Mouse (Mus musculus): Measurements from ENCODE around the gene Serping1.
A peak's percentile ranks its signal among the peaks of the same experiment; 100 is the strongest.
"Not testable (repeated sequence)": the region's sequence is repeated elsewhere in the genome, so short reads cannot be mapped to it uniquely, and the experiment has no call there.

The Serping1 gene

DNA sequence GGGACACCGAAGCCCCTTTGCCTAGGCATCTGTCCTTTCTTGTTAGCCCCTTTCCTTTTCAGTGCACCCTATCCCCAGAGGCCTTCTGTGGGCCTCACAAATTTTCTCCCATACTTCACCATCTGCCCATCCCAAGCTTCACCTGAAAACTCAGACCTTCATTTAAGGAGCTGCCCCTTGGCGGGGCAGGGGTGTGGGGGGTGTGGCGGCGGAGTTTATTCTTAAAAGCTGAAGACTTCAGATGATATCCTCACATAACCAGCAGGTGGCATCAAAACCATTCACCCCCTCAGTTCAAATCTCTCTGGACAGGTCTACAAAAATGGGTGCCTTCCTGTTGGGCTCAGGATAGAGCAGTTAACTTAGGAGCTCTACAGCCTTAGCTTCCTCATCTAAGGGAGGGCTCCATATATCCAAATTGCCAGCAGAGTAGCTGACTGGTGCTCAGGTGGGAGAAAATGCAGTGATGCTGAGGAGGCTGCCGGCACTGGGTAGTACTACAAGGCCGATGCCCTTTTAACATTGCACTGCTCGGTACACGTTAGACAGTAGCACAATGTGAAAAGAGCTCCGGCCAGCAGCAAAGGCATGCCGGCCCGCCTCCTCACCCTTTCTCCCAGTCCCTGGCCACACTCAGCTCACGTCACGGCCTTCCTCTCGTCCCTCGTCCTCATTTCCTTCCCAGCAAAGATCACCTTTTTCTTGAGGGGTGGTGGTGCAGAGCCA is 34.5 kb downstream of the Serping1 start:
- no peak for DNase-seq (ENCODE audit: extremely low read depth, low read depth, low spot score)

GRCm38 (mm10) chr2:84738271-84738911 is 36.9 kb downstream of the Serping1 start:
- DNase-seq (ENCODE audit: extremely low read depth, low read depth, low spot score): no peak

GRCm38 (mm10) chr2:84737451-84737925 is 37.8 kb downstream of the Serping1 start:
- no peak for DNase-seq (ENCODE audit: extremely low read depth, low read depth, low spot score)

DNA sequence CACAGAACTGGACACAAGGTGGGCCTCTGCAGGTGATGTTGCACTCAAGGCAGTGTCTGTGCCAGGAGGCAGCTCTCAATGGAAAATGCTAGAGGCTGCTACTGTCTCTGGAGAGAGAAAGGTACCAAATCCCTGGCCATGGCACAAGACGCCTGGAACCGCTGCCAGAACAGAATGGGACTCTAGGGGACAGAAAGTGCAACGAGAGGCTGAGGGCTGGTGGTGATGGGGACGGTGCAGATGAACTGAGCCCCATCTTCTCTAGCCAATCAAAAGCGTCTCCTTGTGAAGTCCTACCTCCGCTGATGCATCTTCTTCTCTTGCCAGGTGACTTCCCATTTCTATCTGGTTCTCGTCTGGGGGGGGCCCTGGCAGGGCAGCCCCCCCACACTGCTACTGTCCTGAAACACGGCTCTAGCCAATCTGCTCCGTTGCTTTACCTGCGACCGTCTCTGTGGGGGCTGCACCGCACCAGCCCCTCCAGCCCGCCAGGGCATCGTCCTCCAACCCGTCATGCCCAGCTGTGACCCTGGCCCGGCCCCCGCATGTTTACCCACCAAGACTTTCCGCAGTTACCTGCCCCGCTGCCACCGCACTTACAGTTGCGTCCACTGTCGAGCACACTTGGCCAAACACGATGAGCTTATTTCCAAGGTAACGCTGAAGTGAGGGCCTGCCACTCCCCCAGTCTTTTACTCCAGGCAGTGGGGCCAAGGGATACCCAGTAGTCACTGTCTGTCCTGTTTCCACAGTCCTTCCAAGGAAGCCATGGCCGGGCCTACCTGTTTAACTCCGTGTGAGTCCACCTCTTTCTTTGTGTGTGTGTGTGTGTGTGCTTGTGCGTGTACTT is 38.7 kb downstream of the Serping1 start:
- DNase-seq (ENCODE audit: extremely low read depth, low read depth, low spot score): no peak

- DNase-seq (ENCODE audit: extremely low read depth, low read depth, low spot score): no peak
Measured at GRCm38 (mm10) chr2:84735346-84735920, 39.8 kb downstream of the Serping1 start.

- no peak for DNase-seq (ENCODE audit: extremely low read depth, low read depth, low spot score)
Measured at GRCm38 (mm10) chr2:84734919-84735318, 40.3 kb downstream of the Serping1 start.

DNA sequence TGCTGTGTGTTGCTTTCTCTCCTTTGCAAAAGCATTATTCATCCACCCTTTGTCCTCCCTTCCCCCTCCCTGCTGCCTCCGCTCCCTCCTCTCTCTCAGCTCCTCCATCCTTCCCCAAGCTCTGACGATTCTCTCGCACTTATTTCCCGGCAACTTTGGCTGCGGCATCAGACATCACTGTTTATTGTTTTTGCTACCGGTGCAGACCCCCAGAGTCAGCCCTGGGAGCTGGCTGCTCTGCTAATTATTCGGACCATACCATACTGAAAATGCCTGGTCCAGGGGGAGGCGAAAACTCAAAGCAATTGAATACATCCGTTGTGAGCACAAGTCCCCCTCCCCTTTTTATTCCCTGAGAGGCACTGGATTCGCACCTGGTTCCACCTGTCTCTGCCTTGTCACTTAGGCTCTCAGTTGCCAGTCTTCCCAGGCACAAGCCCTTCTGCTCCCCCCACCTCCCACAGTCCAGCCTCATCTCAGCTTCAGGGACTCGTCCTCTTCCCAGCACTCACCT is 40.8 kb downstream of the Serping1 start:
- no peak for DNase-seq (ENCODE audit: extremely low read depth, low read depth, low spot score)

- DNase-seq (ENCODE audit: extremely low read depth, low read depth, low spot score): no peak
Measured at GRCm38 (mm10) chr2:84733579-84734300, 41.5 kb downstream of the Serping1 start, which contains the start of gene Ypel4. TSS of gene Ypel4 (plus strand) at chr2:84734058.

DNA sequence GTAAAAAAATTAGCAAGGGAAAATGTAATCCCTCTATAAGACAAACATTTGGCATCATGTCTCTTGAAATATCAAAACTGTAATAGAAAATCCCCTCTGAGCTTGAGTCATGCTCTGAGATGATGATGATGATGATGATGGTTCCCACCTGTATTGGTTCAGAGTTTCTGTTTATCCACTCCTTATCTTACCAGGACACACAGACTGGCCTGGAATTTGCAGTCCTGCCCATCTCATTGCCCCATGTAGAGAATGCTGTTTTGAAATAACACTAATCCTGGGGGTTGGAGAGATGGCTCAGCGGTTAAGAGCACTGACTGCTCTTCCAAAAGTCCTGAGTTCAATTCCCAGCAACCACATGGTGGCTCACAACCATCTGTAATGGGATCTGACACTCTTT is 42.9 kb downstream of the Serping1 start:
- no peak for DNase-seq (ENCODE audit: extremely low read depth, low read depth, low spot score)

DNA sequence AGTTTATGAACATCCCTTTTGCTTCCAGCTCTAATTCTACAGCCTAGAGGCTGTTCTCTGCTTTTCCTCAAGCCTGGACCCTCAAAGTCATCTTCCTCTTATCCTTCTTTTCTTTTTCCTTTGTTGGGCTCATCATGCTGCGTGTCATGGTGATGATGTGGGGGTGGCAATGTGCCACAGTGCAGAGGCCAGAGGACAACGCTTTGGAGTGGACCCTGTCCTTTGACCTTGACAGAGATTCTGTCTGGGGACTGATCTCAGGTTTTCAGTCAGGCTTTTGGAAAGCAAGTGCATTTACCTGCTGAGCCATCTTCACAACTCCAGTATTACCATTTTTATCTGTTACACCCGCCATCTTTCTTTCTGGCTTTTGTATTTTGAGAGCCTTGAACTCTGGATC is 44.0 kb downstream of the Serping1 start:
- no peak for DNase-seq (ENCODE audit: extremely low read depth, low read depth, low spot score)

GRCm38 (mm10) chr2:84728191-84728590 is 47.1 kb downstream of the Serping1 start:
- not testable (repeated sequence) for DNase-seq (ENCODE audit: extremely low read depth, low read depth, low spot score)

DNA sequence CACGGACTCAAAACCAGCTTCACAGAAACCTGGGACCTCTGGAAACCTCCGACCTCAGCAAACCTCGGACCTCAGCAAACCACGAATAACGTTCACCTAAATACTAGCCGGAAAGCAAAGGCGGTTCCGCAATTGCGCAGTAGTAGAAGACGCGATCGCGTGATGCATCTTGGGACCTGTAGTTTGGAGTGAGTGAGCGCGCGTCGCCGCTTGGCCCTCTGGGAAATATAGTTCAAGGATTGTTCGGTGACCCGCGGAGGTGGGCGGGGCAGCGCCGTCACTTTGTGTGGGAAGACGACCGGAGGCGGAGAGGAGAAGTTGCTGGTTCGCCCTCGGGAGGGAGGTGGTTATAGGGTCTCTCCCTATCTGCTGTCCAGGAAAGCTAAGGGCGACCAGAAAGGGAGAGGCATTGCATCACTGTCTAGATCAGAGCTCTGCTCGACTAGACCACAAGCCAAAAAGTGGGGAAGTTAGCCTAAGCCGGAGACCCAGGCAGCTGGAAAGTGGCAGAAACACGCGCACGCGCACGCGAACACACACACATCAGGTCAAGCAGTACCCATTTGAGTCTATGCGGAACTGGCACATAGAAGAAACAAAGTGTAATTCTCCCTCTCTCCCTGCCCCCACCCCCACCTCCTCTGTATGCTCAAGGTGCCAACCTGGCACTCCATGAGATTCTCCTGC is 47.9 kb downstream of the Serping1 start, which contains the start of gene Clp1:
Clp1 (minus strand) TSS at position 179 of the 687 bp plus-strand sequence.
- DNase-seq (ENCODE audit: extremely low read depth, low read depth, low spot score): peak; percentile 83

GRCm38 (mm10) chr2:84726716-84727115 is 48.5 kb downstream of the Serping1 start:
- no peak for DNase-seq (ENCODE audit: extremely low read depth, low read depth, low spot score)

- no peak for DNase-seq (ENCODE audit: extremely low read depth, low read depth, low spot score)
Measured at GRCm38 (mm10) chr2:84725770-84726169, 49.5 kb downstream of the Serping1 start.

DNA sequence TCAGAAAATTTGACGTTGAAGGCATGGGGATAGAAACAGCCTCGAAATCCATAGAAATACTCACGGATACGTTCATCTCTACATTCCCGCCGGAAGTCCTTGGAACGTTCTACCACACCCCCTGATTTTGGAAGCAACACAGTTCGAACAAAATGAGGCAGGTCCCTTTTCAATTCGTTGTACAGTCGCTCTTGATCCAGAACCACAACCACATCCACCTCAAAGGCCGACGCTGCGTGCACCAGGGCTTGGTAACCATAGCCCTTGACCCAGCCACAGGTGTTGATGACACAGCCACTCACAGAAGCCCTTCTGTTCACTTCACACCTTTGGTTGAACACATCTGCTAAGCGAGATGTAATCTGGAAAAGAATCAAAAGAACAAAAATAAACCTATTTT is 51.4 kb downstream of the Serping1 start:
- DNase-seq (ENCODE audit: extremely low read depth, low read depth, low spot score): no peak

DNA sequence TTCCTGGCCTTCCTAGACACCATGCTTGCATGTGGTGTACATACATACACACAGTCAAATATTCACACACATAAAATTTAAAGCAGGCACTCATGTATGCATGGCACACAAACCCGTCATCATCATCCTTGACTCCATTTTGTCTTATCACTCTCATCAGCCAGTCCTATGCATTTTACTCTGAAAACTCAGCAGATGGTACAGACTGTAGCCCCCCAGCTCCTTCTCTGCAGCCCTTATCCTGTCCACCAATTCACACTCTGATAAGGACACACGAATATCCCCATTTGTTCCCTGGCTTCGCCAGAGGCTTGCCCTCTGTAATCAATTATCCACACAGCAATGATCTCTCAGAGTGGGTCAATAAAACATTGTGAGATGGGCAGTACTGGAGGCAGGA is 54.1 kb downstream of the Serping1 start:
- no peak for DNase-seq (ENCODE audit: extremely low read depth, low read depth, low spot score)

DNA sequence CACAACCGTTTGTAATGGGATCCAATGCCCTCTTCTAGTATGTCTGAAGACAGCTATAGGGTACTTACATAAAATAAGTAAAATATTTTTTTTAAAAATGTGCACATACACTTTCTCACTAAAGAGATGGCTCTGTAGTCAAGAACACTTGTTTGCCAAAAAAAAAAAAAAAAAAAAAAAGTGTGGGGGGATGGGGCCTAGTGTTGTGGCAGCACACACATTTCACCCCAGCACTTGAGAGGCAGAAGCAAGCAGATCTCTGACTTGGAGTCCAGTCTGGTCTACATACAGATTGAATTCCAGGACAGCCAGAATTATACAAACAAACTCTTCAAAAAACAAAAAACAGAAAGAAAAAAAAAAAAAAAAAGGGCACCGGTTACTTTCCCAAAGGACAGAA is 54.5 kb downstream of the Serping1 start:
- DNase-seq (ENCODE audit: extremely low read depth, low read depth, low spot score): no peak

DNA sequence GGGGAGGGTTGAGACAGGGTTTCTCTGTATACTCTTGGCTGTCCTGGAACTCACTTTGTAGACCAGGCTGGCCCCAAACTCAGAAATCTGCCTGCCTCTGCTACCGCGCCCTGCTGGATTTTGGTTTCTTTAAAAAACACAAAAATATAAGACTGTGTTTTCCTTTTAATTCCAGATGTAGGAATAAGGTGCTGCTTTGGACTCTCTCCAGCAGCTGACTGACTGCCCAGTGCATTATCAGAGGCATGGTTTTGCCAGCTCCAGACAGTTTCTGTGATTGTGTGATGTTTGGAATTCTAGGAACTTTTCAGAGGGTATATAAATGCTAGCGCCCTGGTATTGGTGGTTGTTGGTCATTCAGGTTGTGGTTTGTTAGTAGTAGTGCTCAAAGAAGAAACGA is 57.9 kb downstream of the Serping1 start:
- no peak for DNase-seq (ENCODE audit: extremely low read depth, low read depth, low spot score)
